Mouse (Mus musculus) kidney, adult 2 months (tissue): ENCODE measurements around the gene Mau2. TPM values are rescaled to one million over a fixed set of nuclear protein-coding genes. Genes with fewer than 3 reads are reported as not detected.
"Not testable (repeated sequence)": the region's sequence is repeated elsewhere in the genome, so short reads cannot be mapped to it uniquely, and the experiment has no call there.

ENCODE experiments used
- DNase-seq: peaks from one replicate; pipeline ENCODE4 v3.0.0; 2021
- H3K27ac ChIP-seq: fragments of 200-500 bp; 2 replicates; pipeline ENCODE4 v1.5.1; 2012; ENCODE audit warnings: low read depth, low read length, control low read depth, inconsistent platforms; ENCODE audit not compliant: insufficient read depth
- H3K27me3 ChIP-seq: fragments of 200-500 bp; replicated peaks from 2 replicates; pipeline ENCODE4 v1.6.1; 2012; ENCODE audit warnings: mild to moderate bottlenecking, moderate library complexity, low read length, inconsistent platforms; ENCODE audit not compliant: control insufficient read depth, insufficient read depth
- H3K36me3 ChIP-seq: fragments of 200-500 bp; 2 replicates; pipeline ENCODE4 v1.6.1; 2012; ENCODE audit warnings: mild to moderate bottlenecking, moderate library complexity, low read length, inconsistent platforms; ENCODE audit not compliant: control insufficient read depth, insufficient read depth
- H3K4me1 ChIP-seq: fragments of 200-500 bp; 2 replicates; pipeline ENCODE4 v1.6.1; 2011; ENCODE audit warnings: low read length; ENCODE audit not compliant: control insufficient read depth, insufficient read depth
- H3K4me3 ChIP-seq: fragments of 200-500 bp; 2 replicates; pipeline ENCODE4 v1.5.1; 2011; ENCODE audit warnings: mild to moderate bottlenecking, low read depth, low read length, control low read depth; ENCODE audit not compliant: insufficient read depth
- CTCF ChIP-seq: fragments of 200-500 bp; conservative IDR thresholded peaks from 2 replicates; pipeline ENCODE4 v1.5.1; 2011; ENCODE audit warnings: low read depth, mild to moderate bottlenecking, control low read depth, low read length, moderate library complexity, mixed read lengths; ENCODE audit not compliant: insufficient read depth, insufficient read length
- POLR2A ChIP-seq: fragments of 200-500 bp; IDR thresholded peaks from one replicate; pipeline ENCODE4 v1.6.1; 2011; ENCODE audit warnings: low read depth, low read length, control low read depth
- WGBS: fragments of 180-500 bp; shearing (Covaris S2); methylation state at CpG from one replicate; pipeline ENCODE4 v1.1.7; 2018; 5-methylcytosine and 5-hydroxymethylcytosine counted together
- polyA plus RNA-seq: library from polyadenylated mRNA; depleted of rRNA; stranded (reverse); fragments of >200 nt; gene quantifications from 2 replicates; pipeline ENCODE4 v1.2.3, GENCODE M21; 2012

Mau2 gene
- polyA plus RNA-seq, 1 experiment: 47.1 TPM

- no peaks in the 10 kb centered on the region for H3K27me3 ChIP-seq
- DNase-seq: no peak
- H3K36me3 ChIP-seq: no peaks in the 10 kb centered on the region
- TF ChIP-seq POLR2A (no peak), CTCF (no peak)
- no peak overlapping the region for H3K4me3 ChIP-seq
- 81% methylated on average over 1 of the region's 1 CpGs for WGBS
- no peak overlapping the region for H3K27ac ChIP-seq
- H3K4me1 ChIP-seq: no peaks in the 10 kb centered on the region
These were observed 27.5 kb downstream of the Mau2 start for GRCm38 (mm10) chr8:70015017-70015416.

GRCm38 (mm10) chr8:70012763-70013162 lies 29.8 kb downstream of the Mau2 start:
- no peaks in the 10 kb centered on the region for H3K27me3 ChIP-seq
- 80% methylated on average over 1 of the region's 1 CpGs for WGBS
- H3K27ac ChIP-seq: no peak overlapping the region

GRCm38 (mm10) chr8:70012350-70012749 lies 30.2 kb downstream of the Mau2 start:
- Histone ChIP-seq H3K4me1 (no peaks in the 10 kb centered on the region), H3K4me3 (no peak overlapping the region), H3K27ac (no peak overlapping the region), H3K36me3 (no peaks in the 10 kb centered on the region), H3K27me3 (no peaks in the 10 kb centered on the region)
- WGBS: 77% methylated on average over 3 of the region's 3 CpGs
- TF ChIP-seq POLR2A: no peak
- TF ChIP-seq CTCF: no peak
- DNase-seq: no peak

More at GRCm38 (mm10) chr8:70012763-70013162, 29.8 kb downstream of the Mau2 start:
- TF ChIP-seq CTCF (no peak), POLR2A (no peak)
- Histone ChIP-seq H3K4me1 (no peaks in the 10 kb centered on the region), H3K4me3 (no peak overlapping the region), H3K36me3 (no peaks in the 10 kb centered on the region)
- DNase-seq: no peak

- WGBS: 90% methylated on average over 14 of the region's 14 CpGs
- not testable (repeated sequence) for H3K4me1 ChIP-seq, H3K4me3 ChIP-seq, H3K27me3 ChIP-seq, H3K36me3 ChIP-seq, H3K27ac ChIP-seq, DNase-seq
These were observed 31.7 kb downstream of the Mau2 start for GRCm38 (mm10) chr8:70010796-70011195.

- H3K36me3 ChIP-seq: no peaks in the 10 kb centered on the region
- peaks cover 9% of the 10 kb centered on the region for H3K4me1 ChIP-seq
- H3K4me3 ChIP-seq: no peak overlapping the region
- 47% methylated on average over 2 of the region's 2 CpGs for WGBS
- TF ChIP-seq CTCF (no peak), POLR2A (no peak)
- H3K27ac ChIP-seq: no peak overlapping the region; the same call in 1 of the 2 replicates
- peak; percentile 51 for DNase-seq
- H3K27me3 ChIP-seq: no peaks in the 10 kb centered on the region
These were observed 37.4 kb downstream of the Mau2 start for GRCm38 (mm10) chr8:70005178-70005577.

- no peaks in the 10 kb centered on the region for H3K36me3 ChIP-seq
- peaks cover 10% of the 10 kb centered on the region for H3K4me1 ChIP-seq
- TF ChIP-seq CTCF (no peak), POLR2A (no peak)
- H3K4me3 ChIP-seq: no peak overlapping the region
- 0 out of 2 replicates have a peak overlapping the region, but pooled peaks have one; percentile 52 for H3K27ac ChIP-seq
- DNase-seq: peak; percentile 32
- no peaks in the 10 kb centered on the region for H3K27me3 ChIP-seq
These were observed 38.2 kb downstream of the Mau2 start for GRCm38 (mm10) chr8:70004345-70004744.

GRCm38 (mm10) chr8:70003204-70003657 lies 39.3 kb downstream of the Mau2 start:
- Histone ChIP-seq H3K4me1 (peaks cover 19% of the 10 kb centered on the region), H3K27ac (no peak overlapping the region), H3K27me3 (no peaks in the 10 kb centered on the region), H3K36me3 (no peaks in the 10 kb centered on the region), H3K4me3 (no peak overlapping the region)
- no peak for DNase-seq
- 65% methylated on average over 4 of the region's 4 CpGs for whole genome bisulfite sequencing
- TF ChIP-seq CTCF: 0 out of 2 replicates have a peak, but pooled peaks have one; percentile 17
- no peak for TF ChIP-seq POLR2A

GRCm38 (mm10) chr8:70001892-70002191 lies 40.7 kb downstream of the Mau2 start:
- peaks cover 20% of the 10 kb centered on the region for H3K4me1 ChIP-seq
- not testable (repeated sequence) for DNase-seq, H3K27ac ChIP-seq, H3K4me3 ChIP-seq, H3K27me3 ChIP-seq, H3K36me3 ChIP-seq
- 37% methylated on average over 7 of the region's 7 CpGs for WGBS
